Mouse (Mus musculus): ENCODE data around the gene Mms22l.
"Not testable (repeated sequence)": the region's sequence is repeated elsewhere in the genome, so short reads cannot be mapped to it uniquely, and the experiment has no call there.

Gene Mms22l

DNA sequence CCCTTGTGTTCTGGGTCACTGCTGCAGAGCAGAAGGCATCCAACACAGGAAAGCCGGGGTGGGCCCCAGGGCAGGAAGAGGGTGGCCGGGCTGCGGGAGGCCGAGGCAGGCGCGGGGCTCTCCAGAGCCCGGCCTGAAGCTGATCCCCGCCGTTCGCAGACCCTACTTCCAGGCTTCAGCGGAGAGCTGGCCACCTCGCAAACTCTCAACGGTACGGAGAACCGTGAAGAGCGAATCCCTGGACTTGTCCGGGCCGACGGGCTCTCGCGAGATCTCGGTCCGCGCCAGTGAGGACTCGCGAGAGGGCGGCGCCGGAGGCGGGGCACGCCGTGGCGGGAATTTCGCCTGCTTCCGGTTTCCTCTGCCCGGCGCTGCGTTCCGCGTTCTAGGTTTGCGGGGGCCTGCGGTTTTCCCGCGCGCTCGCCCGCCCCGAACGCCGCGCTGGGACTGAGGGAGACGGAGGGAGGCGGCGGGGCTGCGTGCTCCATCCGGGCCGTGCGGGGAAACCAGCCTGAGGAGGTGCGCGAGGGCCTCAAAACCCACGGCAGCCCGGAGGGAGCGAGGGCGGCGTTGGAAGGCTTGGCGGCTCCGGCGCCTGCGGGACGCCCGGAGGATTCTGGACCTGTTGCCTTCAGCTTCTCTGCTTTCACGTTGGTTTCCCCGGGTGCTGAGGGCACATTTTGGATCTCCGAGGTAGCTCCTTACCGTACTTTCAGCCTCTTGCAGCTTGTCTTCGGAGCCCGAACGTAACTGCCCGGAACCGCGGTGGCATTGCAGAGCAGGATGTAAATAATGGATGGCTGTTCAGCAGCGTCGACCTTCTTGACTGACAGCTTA lies at the start of gene Mms22l:
Gene Mms22l (plus strand): TSS at position 336 of the 837 bp plus-strand sequence.
- DNase-seq, result peak; percentile 85

- DNase-seq, result not testable (repeated sequence)
Observed at GRCm38 (mm10) chr4:24484046-24484445, 12.2 kb upstream of the Mms22l start.

DNA sequence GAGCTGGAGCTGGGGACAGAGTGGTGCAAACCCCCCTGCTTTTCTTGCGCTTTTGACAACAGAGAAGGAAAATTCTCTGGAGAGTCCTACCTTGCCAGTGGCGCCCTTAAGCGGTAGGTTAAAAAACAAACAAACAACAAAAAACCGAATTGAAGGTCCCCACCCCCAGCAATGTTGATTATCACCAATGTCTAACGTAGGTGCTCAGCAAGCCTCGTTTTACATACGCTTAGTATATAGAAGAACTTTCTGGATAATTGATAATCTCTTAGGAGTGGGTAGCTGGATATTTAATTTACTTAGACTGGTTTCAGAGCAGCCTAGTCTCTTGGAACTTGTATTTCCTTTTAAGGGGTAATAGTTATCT lies 685 bp downstream of the Mms22l start:
- no peak for DNase-seq

DNA sequence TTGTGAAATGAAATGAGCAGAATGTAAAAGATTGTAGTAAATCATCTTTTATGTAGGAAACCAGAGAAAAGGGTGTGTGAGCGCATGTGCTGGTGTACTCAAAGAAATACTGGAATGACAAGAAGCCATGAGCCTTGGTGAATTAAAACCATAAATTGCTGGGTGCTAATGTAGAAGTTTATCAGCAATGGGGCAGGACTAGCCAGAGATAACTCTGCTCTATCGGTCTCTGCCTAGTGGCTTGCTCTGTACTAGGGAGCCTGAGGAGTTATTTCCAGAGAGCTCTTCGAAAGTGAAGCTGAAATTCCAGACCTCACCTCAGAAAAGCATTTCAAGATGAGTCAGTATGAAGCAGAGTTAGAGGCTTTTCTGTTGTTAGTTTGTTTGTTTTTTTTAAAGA lies 12.9 kb downstream of the Mms22l start:
- no peak for DNase-seq

DNA sequence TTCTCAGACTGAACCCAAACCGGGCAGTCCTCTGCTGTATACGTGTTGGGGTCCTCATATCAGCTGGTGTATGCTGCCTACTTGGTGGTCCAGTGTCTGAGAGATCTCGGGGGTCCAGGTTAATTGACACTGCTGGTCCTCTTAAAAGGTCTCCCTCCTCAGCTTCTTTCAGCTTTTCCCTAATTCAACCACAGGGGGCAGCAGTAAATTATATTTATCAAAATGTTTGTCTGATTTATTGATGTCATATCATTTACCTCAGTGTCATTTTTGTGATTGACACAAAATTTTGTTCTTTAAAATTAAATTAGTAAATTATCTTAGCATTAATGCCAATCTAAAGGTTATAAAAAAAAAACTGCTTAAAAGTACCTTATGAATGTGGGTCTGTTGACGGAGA lies 40.7 kb downstream of the Mms22l start:
- no peak for DNase-seq

- no peak for DNase-seq
Observed at GRCm38 (mm10) chr4:24543421-24543820, 47.2 kb downstream of the Mms22l start.

- peak; percentile 36 for DNase-seq
Observed at GRCm38 (mm10) chr4:24544677-24545151, 48.5 kb downstream of the Mms22l start.

- no peak for DNase-seq
Observed at GRCm38 (mm10) chr4:24556116-24556820, 60.0 kb downstream of the Mms22l start.

DNA sequence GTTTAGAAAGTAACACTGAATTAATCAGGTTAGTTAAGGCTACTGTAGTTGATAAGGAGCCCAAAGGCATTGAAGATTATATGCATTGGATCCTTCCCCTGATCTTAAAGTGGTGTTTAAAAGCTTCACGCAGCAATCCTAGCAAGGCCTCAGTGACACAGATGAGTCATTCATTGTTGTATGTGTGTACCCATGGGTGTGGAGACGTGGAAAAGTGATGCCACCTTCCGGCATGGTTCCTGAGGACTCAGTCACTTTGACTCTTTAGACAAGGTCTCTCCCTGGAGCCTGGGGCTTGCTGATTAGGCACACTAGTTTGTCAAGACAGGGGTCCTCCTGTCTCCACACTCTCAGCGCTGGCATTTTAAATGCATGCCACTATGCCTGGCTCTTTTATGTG lies 60.9 kb downstream of the Mms22l start:
- DNase-seq, result no peak

- DNase-seq, result no peak
Observed at GRCm38 (mm10) chr4:24568026-24568425, 71.8 kb downstream of the Mms22l start.

DNA sequence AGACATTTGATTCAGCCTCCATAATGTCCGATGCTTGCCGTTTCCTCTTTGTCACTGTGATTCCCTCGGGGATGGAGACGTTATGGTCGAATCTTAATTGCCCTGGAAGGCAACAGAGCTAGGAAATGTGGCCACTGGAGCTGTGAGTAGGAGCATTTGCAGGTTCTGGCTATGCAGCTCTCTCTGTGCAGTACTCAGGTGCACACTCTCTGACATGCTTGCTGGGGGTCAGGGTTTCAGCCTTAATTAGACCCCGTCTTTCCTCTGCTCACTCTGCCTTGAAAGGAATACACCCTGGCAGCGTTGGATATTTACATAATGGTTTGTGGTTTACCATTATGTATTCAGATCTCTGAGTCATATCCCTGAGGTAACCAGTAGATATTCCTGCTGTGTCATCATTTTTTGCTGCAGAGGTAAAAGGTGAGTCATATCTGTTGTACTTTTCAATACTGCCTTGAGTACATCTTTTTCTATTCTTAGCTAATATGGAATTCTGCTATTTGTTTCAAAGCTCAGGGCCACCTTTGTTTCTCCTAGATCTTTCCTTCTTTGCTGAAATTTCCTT lies 72.8 kb downstream of the Mms22l start:
- no peak for DNase-seq

GRCm38 (mm10) chr4:24574276-24574675 lies 78.0 kb downstream of the Mms22l start:
- peak; percentile 53 for DNase-seq

DNA sequence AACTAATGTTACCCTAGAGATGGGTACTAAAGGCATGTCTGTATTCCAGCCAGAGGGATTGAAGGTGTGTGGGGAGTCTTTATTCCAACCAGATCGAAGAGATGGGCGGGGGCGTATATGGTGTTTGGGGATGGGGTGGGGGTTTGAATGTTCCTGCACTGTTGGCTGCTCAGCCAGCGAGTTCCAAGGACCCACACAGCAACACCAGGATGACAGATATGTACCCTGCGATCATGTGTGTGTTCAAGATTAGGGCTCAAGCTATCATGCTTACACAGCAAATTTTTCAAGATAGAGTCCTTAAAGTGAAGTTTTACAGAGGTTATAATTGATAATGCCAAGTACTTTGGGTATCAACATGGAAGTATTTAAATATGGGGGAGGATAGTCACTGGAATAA lies 81.3 kb downstream of the Mms22l start:
- DNase-seq, result no peak

- DNase-seq, result no peak
Observed at GRCm38 (mm10) chr4:24582295-24582694, 86.0 kb downstream of the Mms22l start.

- no peak for DNase-seq
Observed at GRCm38 (mm10) chr4:24583997-24584396, 87.7 kb downstream of the Mms22l start.

GRCm38 (mm10) chr4:24594824-24595223 lies 98.6 kb downstream of the Mms22l start:
- no peak for DNase-seq

DNA sequence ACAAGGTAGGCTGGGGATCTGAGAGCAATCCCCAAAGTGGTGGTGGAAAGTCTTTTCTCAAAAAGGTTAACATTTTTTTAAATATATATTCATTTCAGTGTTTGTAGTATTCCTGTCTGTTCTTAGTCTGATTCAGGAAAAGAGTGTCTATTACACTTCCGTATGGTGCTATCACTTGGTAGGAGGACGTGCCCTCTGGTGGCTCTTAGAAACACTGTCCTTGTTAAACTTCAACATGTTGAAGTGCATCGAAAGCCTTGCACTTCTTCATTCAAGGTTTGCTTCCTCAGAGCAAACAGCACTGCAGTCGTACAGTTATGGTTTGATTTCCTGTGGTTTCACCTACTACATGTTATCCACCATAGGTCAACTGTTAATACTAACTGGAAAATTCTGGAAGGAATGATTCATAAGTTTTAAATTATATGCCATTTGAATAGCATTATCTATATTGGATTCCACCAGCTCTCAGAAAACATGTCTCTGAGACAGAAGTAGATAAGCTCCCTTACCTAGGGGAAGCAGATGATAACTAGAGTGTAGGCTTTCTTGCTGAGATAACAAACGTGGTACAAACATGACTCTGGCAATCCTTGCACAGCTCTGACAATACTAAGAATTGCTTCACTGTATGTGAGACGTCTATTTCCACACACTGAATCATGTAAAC lies 100.8 kb downstream of the Mms22l start:
- no peak for DNase-seq

- no peak for DNase-seq
Observed at GRCm38 (mm10) chr4:24598637-24599036, 102.4 kb downstream of the Mms22l start.

DNA sequence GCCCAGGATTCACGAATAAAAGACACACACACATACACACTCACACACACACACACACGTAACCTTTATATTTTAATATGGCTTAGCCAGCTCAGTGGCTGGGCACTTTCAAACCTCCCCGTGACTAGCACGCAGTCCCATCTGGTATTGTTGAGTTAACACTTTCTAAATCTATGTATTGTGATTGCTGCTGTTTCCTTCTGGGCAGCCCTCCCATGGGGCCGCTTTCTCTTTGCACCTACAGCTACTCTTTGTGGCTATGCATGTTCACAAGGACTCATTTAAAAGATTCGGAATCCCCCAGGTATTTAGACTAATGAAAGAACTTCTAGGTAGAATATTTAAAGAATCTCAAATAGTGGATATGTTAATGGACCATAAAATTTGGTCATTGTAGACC lies 105.5 kb downstream of the Mms22l start:
- DNase-seq, result no peak

GRCm38 (mm10) chr4:24609085-24609484 lies 112.8 kb downstream of the Mms22l start:
- no peak for DNase-seq

DNA sequence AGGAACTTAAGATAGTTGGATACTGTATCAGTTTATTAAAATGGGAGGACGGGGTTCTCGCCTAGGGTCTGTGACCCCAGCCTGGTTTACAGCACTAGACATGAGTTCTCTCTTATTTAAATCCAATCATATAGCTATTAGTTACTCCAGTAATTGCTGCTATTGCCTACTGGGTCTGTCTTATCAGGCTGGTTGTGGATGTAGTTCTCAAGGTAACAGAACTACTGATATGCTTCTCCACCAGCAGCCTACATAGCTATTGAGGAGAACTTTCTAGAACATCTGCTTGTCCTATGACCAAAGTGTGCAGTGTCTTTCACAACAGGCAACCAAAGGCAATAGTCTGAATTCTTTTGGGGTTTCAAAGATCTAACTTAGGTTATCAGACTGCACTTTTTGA lies 113.3 kb downstream of the Mms22l start:
- DNase-seq, result no peak

DNA sequence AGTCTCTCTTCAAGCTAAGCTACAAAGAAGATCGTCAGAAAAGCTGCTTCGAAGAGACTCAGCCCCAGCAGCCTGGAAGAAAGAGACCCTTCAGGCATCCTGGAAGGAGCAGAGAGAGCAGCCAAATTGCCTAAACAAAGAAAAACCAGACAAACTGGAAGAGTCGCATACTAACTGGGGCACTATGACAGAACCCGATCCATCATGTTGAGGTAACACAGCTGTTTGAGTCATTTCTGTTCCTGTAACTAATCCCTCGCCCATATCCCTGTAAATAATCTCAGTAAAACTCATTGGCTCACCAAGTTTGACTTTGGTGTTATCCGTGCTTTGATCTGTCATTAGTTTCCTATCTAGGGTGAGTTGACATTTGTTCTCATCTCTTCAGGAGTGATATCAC lies 123.8 kb downstream of the Mms22l start:
- DNase-seq, result no peak

DNA sequence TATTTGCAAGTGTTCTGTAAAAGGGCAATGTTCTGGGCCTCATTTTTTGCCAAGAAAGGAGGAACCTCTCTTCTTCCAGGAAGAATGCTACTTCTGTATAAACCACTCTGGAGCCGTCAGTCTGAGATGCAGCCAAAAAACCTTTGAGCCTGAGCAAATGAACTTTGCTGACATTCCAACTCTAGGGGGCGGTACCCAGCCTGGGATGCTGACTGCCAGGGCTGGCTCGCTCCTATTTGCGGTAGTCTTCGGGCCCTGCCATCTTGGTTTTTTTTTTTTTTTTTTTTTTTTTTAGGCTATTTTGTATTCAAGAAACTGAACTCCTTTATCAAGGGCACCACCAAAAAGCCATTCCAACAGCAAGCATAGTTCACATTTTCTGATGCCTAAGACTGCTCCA lies 124.2 kb downstream of the Mms22l start:
- DNase-seq, result no peak
